Mouse (Mus musculus) retina, postnatal 1 day (tissue): ENCODE results near the gene Olfr735.

Experiments
- DNase-seq: peaks from one replicate; pipeline ENCODE4 v3.0.0-alpha.2; 2012

The Olfr735 gene

GRCm38 (mm10) chr14:50348796-50349195 is at the start of gene Olfr735:
Gene Olfr735 (minus strand): TSS chr14:50348872.
- no peak for DNase-seq

- no peak for DNase-seq
Observed at GRCm38 (mm10) chr14:50380863-50381262, 32.2 kb upstream of the Olfr735 start, which contains the start of gene Olfr736. Gene Olfr736 (plus strand): TSS chr14:50381163.

DNA sequence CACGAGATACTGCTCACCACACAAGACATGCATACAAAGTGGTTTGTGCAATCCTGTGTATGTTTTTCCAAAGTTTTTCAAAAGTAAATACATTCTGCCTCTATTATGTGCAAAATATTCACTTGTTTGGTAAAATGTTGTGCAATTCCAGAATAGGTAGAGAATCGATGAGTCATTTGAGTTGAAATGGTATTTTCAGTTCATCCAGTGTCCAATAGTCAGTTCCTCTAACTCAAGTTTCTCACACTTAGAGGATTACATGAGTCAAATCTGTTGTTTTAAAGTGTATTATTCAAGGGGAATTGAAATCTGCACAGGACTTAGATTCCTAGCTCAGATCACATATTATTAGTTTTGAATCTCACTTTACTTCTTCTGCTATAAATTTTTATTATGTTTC is 14.9 kb upstream of the Olfr735 start:
- no peak for DNase-seq

GRCm38 (mm10) chr14:50360480-50360879 is 11.8 kb upstream of the Olfr735 start:
- DNase-seq = no peak

DNA sequence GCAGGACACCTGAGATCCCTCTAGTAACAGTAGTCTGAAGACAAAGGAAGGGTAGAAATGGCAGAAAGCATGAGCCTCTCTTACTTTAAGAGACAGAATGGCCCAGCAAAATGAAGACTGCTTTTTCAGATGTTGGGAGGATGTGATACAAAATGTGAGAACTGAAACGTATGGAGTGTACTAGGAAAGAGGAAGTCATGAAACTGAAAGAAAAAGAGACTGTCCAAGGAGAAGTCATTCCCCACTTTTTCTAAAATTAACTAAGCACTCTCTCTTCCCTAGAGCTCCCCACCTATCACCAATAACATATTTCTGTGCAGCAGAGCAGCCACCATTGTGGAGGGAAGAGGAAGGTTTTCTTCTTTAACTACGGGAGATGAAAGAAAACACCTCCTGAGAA is 8.9 kb upstream of the Olfr735 start, which contains the start of gene Tlr11:
Gene Tlr11, plus strand, starts transcription at position 322 of the 400 bp plus-strand sequence.
- DNase-seq = no peak

GRCm38 (mm10) chr14:50356725-50357124 is 8.1 kb upstream of the Olfr735 start:
- DNase-seq = no peak

GRCm38 (mm10) chr14:50352438-50352837 is 3.8 kb upstream of the Olfr735 start:
- peak; percentile 14 for DNase-seq

DNA sequence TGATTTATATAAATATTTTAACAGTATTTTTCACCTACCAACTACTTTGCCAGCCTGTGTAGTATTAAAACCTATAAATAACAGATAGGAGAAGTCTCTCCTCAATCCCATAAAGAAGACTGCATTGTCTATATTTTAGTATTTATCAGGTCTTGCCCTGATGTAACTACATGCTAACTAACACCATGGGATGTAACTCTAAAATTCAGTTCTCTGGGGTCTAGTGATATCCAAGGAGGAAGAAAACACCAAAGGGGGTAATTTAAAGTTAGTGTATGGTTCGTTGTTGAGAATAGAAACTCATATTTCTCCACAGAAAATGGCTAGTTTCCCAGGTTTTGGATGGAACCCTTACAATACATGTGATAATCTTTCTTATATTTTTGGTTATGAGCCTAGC is 22.0 kb downstream of the Olfr735 start, which contains the start of gene Olfr734:
Gene Olfr734, minus strand, starts transcription at position 101 of the 400 bp plus-strand sequence.
- DNase-seq = no peak

GRCm38 (mm10) chr14:50301422-50301821 is 47.2 kb downstream of the Olfr735 start, which contains the start of gene Olfr733:
Gene Olfr733 (minus strand): TSS chr14:50301522.
- DNase-seq = no peak
